Mouse (Mus musculus) lung, embryonic 16.5 days (tissue): ENCODE measurements around the gene Klc4. TPM values are rescaled to one million over a fixed set of nuclear protein-coding genes. Genes with fewer than 3 reads are reported as not detected.

ENCODE experiments used
- ATAC-seq: fragments of 200-750 bp; cut with Nextera tagmentation; 2 replicates; pipeline ENCODE4 v1.8.0; 2017; ENCODE audit warnings: low read depth, mild to moderate bottlenecking, moderate library complexity
- H3K27ac ChIP-seq: fragments of 300-500 bp; sonication (generic); 2 replicates; pipeline ENCODE4 v1.5.1; 2014; ENCODE audit warnings: mild to moderate bottlenecking, control low read depth, low read length
- H3K27me3 ChIP-seq: fragments of 300-500 bp; sonication (generic); 2 replicates; pipeline ENCODE4 v1.6.1; 2014; ENCODE audit warnings: low read depth, low read length, mixed read lengths; ENCODE audit not compliant: control insufficient read depth, insufficient read depth
- H3K36me3 ChIP-seq: fragments of 300-500 bp; sonication (generic); 2 replicates; pipeline ENCODE4 v1.6.1; 2014; ENCODE audit warnings: low read length; ENCODE audit not compliant: control insufficient read depth, insufficient read depth
- H3K4me1 ChIP-seq: fragments of 300-500 bp; sonication (generic); replicated peaks from 2 replicates; pipeline ENCODE4 v1.6.1; 2014; ENCODE audit warnings: low read length, mixed read lengths; ENCODE audit not compliant: control insufficient read depth, insufficient read depth
- H3K4me2 ChIP-seq: fragments of 300-500 bp; sonication (generic); 2 replicates; pipeline ENCODE4 v1.6.1; 2014; ENCODE audit warnings: low read depth, low read length, control low read depth
- H3K4me3 ChIP-seq: fragments of 300-500 bp; sonication (generic); 2 replicates; pipeline ENCODE4 v1.5.1; 2014; ENCODE audit warnings: mild to moderate bottlenecking, low read length, control low read depth
- H3K9ac ChIP-seq: fragments of 300-500 bp; sonication (generic); 2 replicates; pipeline ENCODE4 v1.6.1; 2014; ENCODE audit warnings: low read length, control low read depth
- H3K9me3 ChIP-seq: fragments of 300-500 bp; sonication (generic); 2 replicates; pipeline ENCODE4 v1.6.1; 2016; ENCODE audit warnings: low read length; ENCODE audit not compliant: control insufficient read depth
- WGBS: fragments of 180-500 bp; shearing (Covaris S2); extraction: QIAGEN DNeasy Blood & Tissue Kit; methylation state at CpG from one replicate; pipeline ENCODE4 v1.1.7; 2014; 5-methylcytosine and 5-hydroxymethylcytosine counted together
- polyA plus RNA-seq: library from polyadenylated mRNA; unstranded; fragments of >200 nt; fragmentation: Nextera tagmentation; extraction: Ambion mirVana; gene quantifications from 2 replicates; pipeline ENCODE4 v1.2.1, GENCODE M21; 2015

Klc4 gene
- polyA plus RNA-seq, 1 experiment from 2014 or later = 27.6 TPM

- H3K9ac ChIP-seq = peak overlapping the region; percentile 74
- ATAC-seq = no peak; the same call in 1 of the 2 replicates
- H3K27ac ChIP-seq = peak overlapping the region; percentile 88
- H3K27me3 ChIP-seq = no peaks in the 10 kb centered on the region
- peaks cover 21% of the 10 kb centered on the region for H3K4me1 ChIP-seq
- H3K4me3 ChIP-seq = peak overlapping the region; percentile 71
- H3K36me3 ChIP-seq = peaks cover 39% of the 10 kb centered on the region
- no peaks in the 10 kb centered on the region for H3K9me3 ChIP-seq
- peak overlapping the region; percentile 88 for H3K4me2 ChIP-seq
- WGBS = under 1% methylated on average over 34 of the region's 34 CpGs
Observed at GRCm38 (mm10) chr17:46679843-46680759, 34.3 kb upstream of the Klc4 start.

GRCm38 (mm10) chr17:46678911-46679310 is 33.1 kb upstream of the Klc4 start:
- peaks cover 29% of the 10 kb centered on the region for H3K36me3 ChIP-seq
- H3K27ac ChIP-seq = no peak overlapping the region
- WGBS = 27% methylated on average over 9 of the region's 9 CpGs
- ATAC-seq = no peak
- no peaks in the 10 kb centered on the region for H3K27me3 ChIP-seq
- no peak overlapping the region for H3K4me3 ChIP-seq
- H3K9ac ChIP-seq = peak overlapping the region; percentile 74
- peaks cover 27% of the 10 kb centered on the region for H3K4me1 ChIP-seq
- H3K4me2 ChIP-seq = peak overlapping the region; percentile 88
- no peaks in the 10 kb centered on the region for H3K9me3 ChIP-seq

- peaks cover 24% of the 10 kb centered on the region for H3K36me3 ChIP-seq
- H3K4me3 ChIP-seq = peak within 1 kb of the TSS; percentile 71
- no peak within 1 kb of the TSS for H3K27ac ChIP-seq
- H3K27me3 ChIP-seq = no peaks in the 10 kb centered on the region
- ATAC-seq = no peak
- H3K9ac ChIP-seq = peak within 1 kb of the TSS; percentile 74
- 81% methylated on average over 8 of the region's 9 CpGs for WGBS
- no peaks in the 10 kb centered on the region for H3K9me3 ChIP-seq
- H3K4me1 ChIP-seq = peaks cover 29% of the 10 kb centered on the region
- peak within 1 kb of the TSS; percentile 88 for H3K4me2 ChIP-seq
Observed at GRCm38 (mm10) chr17:46678416-46678815, 32.6 kb upstream of the Klc4 start, which contains the start of gene Mea1. TSS of gene Mea1 (plus strand) at chr17:46678793.

- Histone ChIP-seq H3K9ac (peak overlapping the region; percentile 60), H3K27me3 (no peaks in the 10 kb centered on the region), H3K27ac (peak overlapping the region; percentile 86), H3K36me3 (peaks cover 23% of the 10 kb centered on the region), H3K9me3 (no peaks in the 10 kb centered on the region), H3K4me2 (peak overlapping the region; percentile 86), H3K4me1 (peaks cover 24% of the 10 kb centered on the region), H3K4me3 (peak overlapping the region; percentile 81)
- ATAC-seq = no peak; the same call in 1 of the 2 replicates
- 20% methylated on average over 15 of the region's 15 CpGs for WGBS
Observed at GRCm38 (mm10) chr17:46674530-46675283, 28.9 kb upstream of the Klc4 start.

GRCm38 (mm10) chr17:46673850-46674529 is 28.2 kb upstream of the Klc4 start, which contains the start of gene Rrp36:
TSS of gene Rrp36 (minus strand) at chr17:46674352.
- Histone ChIP-seq H3K36me3 (peaks cover 29% of the 10 kb centered on the region), H3K9ac (peak within 1 kb of the TSS; percentile 76), H3K4me1 (peaks cover 17% of the 10 kb centered on the region), H3K4me3 (peak within 1 kb of the TSS; percentile 81), H3K27me3 (no peaks in the 10 kb centered on the region), H3K4me2 (peak within 1 kb of the TSS; percentile 86), H3K27ac (peak within 1 kb of the TSS; percentile 86), H3K9me3 (no peaks in the 10 kb centered on the region)
- WGBS = under 1% methylated on average over 43 of the region's 43 CpGs
- ATAC-seq = peak; percentile 95

GRCm38 (mm10) chr17:46669911-46670310 is 24.1 kb upstream of the Klc4 start:
- Histone ChIP-seq H3K27me3 (no peaks in the 10 kb centered on the region), H3K36me3 (peaks cover 22% of the 10 kb centered on the region), H3K9me3 (no peaks in the 10 kb centered on the region), H3K4me2 (no peak overlapping the region), H3K9ac (no peak overlapping the region), H3K27ac (no peak overlapping the region), H3K4me1 (peaks cover 10% of the 10 kb centered on the region), H3K4me3 (no peak overlapping the region)
- no peak for ATAC-seq
- WGBS = 94% methylated on average over 10 of the region's 10 CpGs

- Histone ChIP-seq H3K4me2 (no peak overlapping the region), H3K9me3 (no peaks in the 10 kb centered on the region), H3K27ac (no peak overlapping the region), H3K36me3 (peaks cover 38% of the 10 kb centered on the region), H3K4me1 (no peaks in the 10 kb centered on the region), H3K4me3 (no peak overlapping the region), H3K27me3 (no peaks in the 10 kb centered on the region), H3K9ac (no peak overlapping the region)
- ATAC-seq = no peak
- WGBS = 88% methylated on average over 16 of the region's 16 CpGs
Observed at GRCm38 (mm10) chr17:46667712-46668111, 21.9 kb upstream of the Klc4 start.

GRCm38 (mm10) chr17:46662730-46663129 is 16.9 kb upstream of the Klc4 start:
- Histone ChIP-seq H3K4me2 (no peak overlapping the region), H3K9ac (no peak overlapping the region), H3K4me3 (no peak overlapping the region), H3K36me3 (peaks cover 62% of the 10 kb centered on the region), H3K4me1 (no peaks in the 10 kb centered on the region), H3K27ac (no peak overlapping the region), H3K27me3 (no peaks in the 10 kb centered on the region), H3K9me3 (no peaks in the 10 kb centered on the region)
- ATAC-seq = no peak
- WGBS = 76% methylated on average over 5 of the region's 5 CpGs
